Mouse (Mus musculus): ENCODE measurements around the gene Ankmy2. TPM values are rescaled to one million over a fixed set of nuclear protein-coding genes. Genes with fewer than 3 reads are reported as not detected.

Gene Ankmy2
- polyA plus RNA-seq, 1 experiment = 43.1 TPM

- Histone ChIP-seq H3K4me1 (ENCODE audit: control insufficient read depth, insufficient read depth, low read length) (peaks cover 3% of the 10 kb centered on the region; the same call in 1 of the 2 replicates), H3K27ac (ENCODE audit: insufficient read depth, low read length) (no peak overlapping the region; the same call in 1 of the 2 replicates), H3K4me3 (ENCODE audit: insufficient read depth, low read length) (peak overlapping the region; percentile 89)
- TF ChIP-seq CTCF (IDR thresholded peaks at IDR 0.05; ENCODE audit: extremely low read depth, insufficient read depth, low read length) = no peak
- TF ChIP-seq POLR2A (IDR thresholded peaks at IDR 0.05; ENCODE audit: extremely low read depth, insufficient read depth, low read length) = no peak
These were observed 1.7 kb upstream of the Ankmy2 start for GRCm38 (mm10) chr12:36155141-36155641.

GRCm38 (mm10) chr12:36156101-36156636 is 745 bp upstream of the Ankmy2 start:
- peak overlapping the region; percentile 89 for H3K4me3 ChIP-seq (ENCODE audit: insufficient read depth, low read length)
- peak overlapping the region; percentile 24; the same call in 1 of the 2 replicates for H3K27ac ChIP-seq (ENCODE audit: insufficient read depth, low read length)
- TF ChIP-seq CTCF (IDR thresholded peaks at IDR 0.05; ENCODE audit: extremely low read depth, insufficient read depth, low read length) = no peak
- H3K4me1 ChIP-seq (ENCODE audit: control insufficient read depth, insufficient read depth, low read length) = 0 out of 2 replicates have a peak, but pooled peaks cover 1% of the 10 kb centered on the region

- H3K4me3 ChIP-seq (ENCODE audit: insufficient read depth, low read length) = peak overlapping the region; percentile 89
- H3K27ac ChIP-seq (ENCODE audit: insufficient read depth, low read length) = peak overlapping the region; percentile 55
- H3K4me1 ChIP-seq (ENCODE audit: control insufficient read depth, insufficient read depth, low read length) = 0 out of 2 replicates have a peak, but pooled peaks cover 1% of the 10 kb centered on the region
- TF ChIP-seq CTCF (IDR thresholded peaks at IDR 0.05; ENCODE audit: extremely low read depth, insufficient read depth, low read length) (no peak), POLR2A (IDR thresholded peaks at IDR 0.05; ENCODE audit: extremely low read depth, insufficient read depth, low read length) (no peak)
These were observed 357 bp downstream of the Ankmy2 start for GRCm38 (mm10) chr12:36157304-36157637.

- TF ChIP-seq POLR2A (IDR thresholded peaks at IDR 0.05; ENCODE audit: extremely low read depth, insufficient read depth, low read length) = no peak
- no peak for TF ChIP-seq CTCF (IDR thresholded peaks at IDR 0.05; ENCODE audit: extremely low read depth, insufficient read depth, low read length)
- Histone ChIP-seq H3K4me1 (ENCODE audit: control insufficient read depth, insufficient read depth, low read length) (0 out of 2 replicates have a peak, but pooled peaks cover 1% of the 10 kb centered on the region), H3K4me3 (ENCODE audit: insufficient read depth, low read length) (peak within 1 kb of the TSS; percentile 89), H3K27ac (ENCODE audit: insufficient read depth, low read length) (peak within 1 kb of the TSS; percentile 55)
These were observed 859 bp downstream of the Ankmy2 start, which contains the start of gene Bzw2 for GRCm38 (mm10) chr12:36157638-36158308. TSS of gene Bzw2 (minus strand) at chr12:36158080.

- Histone ChIP-seq H3K4me1 (ENCODE audit: control insufficient read depth, insufficient read depth, low read length) (no peaks in the 10 kb centered on the region), H3K4me3 (ENCODE audit: insufficient read depth, low read length) (no peak overlapping the region), H3K27ac (ENCODE audit: insufficient read depth, low read length) (no peak overlapping the region)
- TF ChIP-seq CTCF (IDR thresholded peaks at IDR 0.05; ENCODE audit: extremely low read depth, insufficient read depth, low read length) (no peak), POLR2A (IDR thresholded peaks at IDR 0.05; ENCODE audit: extremely low read depth, insufficient read depth, low read length) (no peak)
These were observed 7.3 kb downstream of the Ankmy2 start for GRCm38 (mm10) chr12:36164126-36164791.

- TF ChIP-seq CTCF (IDR thresholded peaks at IDR 0.05; ENCODE audit: extremely low read depth, insufficient read depth, low read length) (no peak), POLR2A (IDR thresholded peaks at IDR 0.05; ENCODE audit: extremely low read depth, insufficient read depth, low read length) (no peak)
- no peaks in the 10 kb centered on the region for H3K4me1 ChIP-seq (ENCODE audit: control insufficient read depth, insufficient read depth, low read length)
- no peak overlapping the region for H3K4me3 ChIP-seq (ENCODE audit: insufficient read depth, low read length)
- H3K27ac ChIP-seq (ENCODE audit: insufficient read depth, low read length) = no peak overlapping the region
These were observed 8.4 kb downstream of the Ankmy2 start for GRCm38 (mm10) chr12:36165299-36165698.

- H3K27ac ChIP-seq (ENCODE audit: insufficient read depth, low read length) = no peak overlapping the region
- no peak overlapping the region for H3K4me3 ChIP-seq (ENCODE audit: insufficient read depth, low read length)
- TF ChIP-seq CTCF (IDR thresholded peaks at IDR 0.05; ENCODE audit: extremely low read depth, insufficient read depth, low read length) = no peak
- TF ChIP-seq POLR2A (IDR thresholded peaks at IDR 0.05; ENCODE audit: extremely low read depth, insufficient read depth, low read length) = no peak
- no peaks in the 10 kb centered on the region for H3K4me1 ChIP-seq (ENCODE audit: control insufficient read depth, insufficient read depth, low read length)
These were observed 20.3 kb downstream of the Ankmy2 start for GRCm38 (mm10) chr12:36177227-36177626.

- Histone ChIP-seq H3K4me3 (ENCODE audit: insufficient read depth, low read length) (no peak overlapping the region), H3K4me1 (ENCODE audit: control insufficient read depth, insufficient read depth, low read length) (peaks cover 2% of the 10 kb centered on the region; the same call in 1 of the 2 replicates), H3K27ac (ENCODE audit: insufficient read depth, low read length) (0 out of 2 replicates have a peak overlapping the region, but pooled peaks have one; percentile 22)
- no peak for TF ChIP-seq POLR2A (IDR thresholded peaks at IDR 0.05; ENCODE audit: extremely low read depth, insufficient read depth, low read length)
- no peak for TF ChIP-seq CTCF (IDR thresholded peaks at IDR 0.05; ENCODE audit: extremely low read depth, insufficient read depth, low read length)
These were observed 25.7 kb downstream of the Ankmy2 start for GRCm38 (mm10) chr12:36182570-36182969.

GRCm38 (mm10) chr12:36187081-36187480 is 30.2 kb downstream of the Ankmy2 start:
- Histone ChIP-seq H3K27ac (ENCODE audit: insufficient read depth, low read length) (no peak overlapping the region), H3K4me1 (ENCODE audit: control insufficient read depth, insufficient read depth, low read length) (peaks cover 2% of the 10 kb centered on the region; the same call in 1 of the 2 replicates), H3K4me3 (ENCODE audit: insufficient read depth, low read length) (no peak overlapping the region)
- TF ChIP-seq POLR2A (IDR thresholded peaks at IDR 0.05; ENCODE audit: extremely low read depth, insufficient read depth, low read length) (no peak), CTCF (IDR thresholded peaks at IDR 0.05; ENCODE audit: extremely low read depth, insufficient read depth, low read length) (no peak)
